Mouse (Mus musculus) cortical plate, adult 2 months (tissue): ENCODE results near the gene Lztfl1. TPM values are rescaled to one million over a fixed set of nuclear protein-coding genes. Genes with fewer than 3 reads are reported as not detected.

Experiments used
- H3K27ac ChIP-seq: fragments of 200-500 bp; 2 replicates; pipeline ENCODE4 v1.5.1; 2012; ENCODE audit warnings: low read length, control low read depth, inconsistent platforms; ENCODE audit not compliant: insufficient read depth
- H3K4me1 ChIP-seq: fragments of 200-500 bp; 2 replicates; pipeline ENCODE4 v1.6.1; 2011; ENCODE audit warnings: low read length; ENCODE audit not compliant: control insufficient read depth, insufficient read depth
- H3K4me3 ChIP-seq: fragments of 200-500 bp; 2 replicates; pipeline ENCODE4 v1.5.1; 2011; ENCODE audit warnings: mild to moderate bottlenecking, low read length, control low read depth; ENCODE audit not compliant: insufficient read depth
- CTCF ChIP-seq: fragments of 200-500 bp; IDR thresholded peaks from 2 replicates; pipeline ENCODE4 v1.5.1; 2011; ENCODE audit warnings: mild to moderate bottlenecking, control low read depth, low read length; ENCODE audit not compliant: insufficient read depth; ENCODE audit errors: extremely low read depth
- POLR2A ChIP-seq: fragments of 200-500 bp; IDR thresholded peaks from 2 replicates; pipeline ENCODE4 v1.6.1; 2011; ENCODE audit warnings: mild to moderate bottlenecking, low read length, control low read depth; ENCODE audit not compliant: insufficient read depth; ENCODE audit errors: extremely low read depth
- polyA plus RNA-seq: library from polyadenylated mRNA; depleted of rRNA; stranded (reverse); fragments of >200 nt; gene quantifications from 2 replicates; pipeline ENCODE4 v1.2.3, GENCODE M21; 2012

Gene Lztfl1
- polyA plus RNA-seq, 1 experiment, result 29.0 TPM

GRCm38 (mm10) chr9:123740799-123741198 is 23.3 kb upstream of the Lztfl1 start:
- Histone ChIP-seq H3K27ac (no peak overlapping the region), H3K4me1 (no peaks in the 10 kb centered on the region), H3K4me3 (no peak overlapping the region)
- TF ChIP-seq POLR2A (no peak), CTCF (no peak)

- TF ChIP-seq POLR2A (no peak), CTCF (no peak)
- H3K4me1 ChIP-seq, result no peaks in the 10 kb centered on the region
- H3K4me3 ChIP-seq, result no peak overlapping the region
- H3K27ac ChIP-seq, result no peak overlapping the region
These were observed 16.6 kb upstream of the Lztfl1 start for GRCm38 (mm10) chr9:123734133-123734532.

- TF ChIP-seq POLR2A (no peak), CTCF (no peak)
- Histone ChIP-seq H3K4me3 (no peak overlapping the region), H3K4me1 (no peaks in the 10 kb centered on the region), H3K27ac (no peak overlapping the region)
These were observed 13.8 kb upstream of the Lztfl1 start for GRCm38 (mm10) chr9:123731271-123731670.

GRCm38 (mm10) chr9:123722737-123723493 is 5.4 kb upstream of the Lztfl1 start:
- H3K4me1 ChIP-seq, result no peaks in the 10 kb centered on the region
- TF ChIP-seq CTCF, result no peak
- TF ChIP-seq POLR2A, result no peak
- no peak overlapping the region for H3K4me3 ChIP-seq
- H3K27ac ChIP-seq, result no peak overlapping the region

- TF ChIP-seq POLR2A, result no peak
- no peak for TF ChIP-seq CTCF
- Histone ChIP-seq H3K27ac (no peak overlapping the region), H3K4me1 (peaks cover 4% of the 10 kb centered on the region), H3K4me3 (peak overlapping the region; percentile 54; the same call in 1 of the 2 replicates)
These were observed 1.2 kb downstream of the Lztfl1 start for GRCm38 (mm10) chr9:123716301-123716700.

- TF ChIP-seq POLR2A (no peak), CTCF (no peak)
- no peak overlapping the region for H3K4me3 ChIP-seq
- peaks cover 4% of the 10 kb centered on the region for H3K4me1 ChIP-seq
- no peak overlapping the region for H3K27ac ChIP-seq
These were observed 4.4 kb downstream of the Lztfl1 start for GRCm38 (mm10) chr9:123713111-123713510.

DNA sequence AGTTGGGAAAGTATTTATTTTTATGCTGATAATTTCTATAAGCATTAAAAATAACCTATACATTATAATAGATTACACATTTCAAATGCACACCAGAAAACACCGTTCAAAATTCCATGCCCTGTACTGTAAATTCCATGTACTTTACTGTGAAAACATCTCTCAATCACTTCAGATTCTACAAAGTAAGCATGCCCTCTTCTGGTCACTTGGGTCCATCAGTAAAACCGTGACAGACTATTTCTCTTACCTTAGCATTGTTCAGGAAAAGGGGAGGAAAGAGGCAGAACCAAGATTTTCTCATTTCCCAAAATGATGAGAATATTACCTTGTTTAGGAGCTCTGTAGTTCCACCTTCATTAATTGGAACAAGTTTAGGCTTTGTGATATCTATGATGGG is 8.3 kb downstream of the Lztfl1 start:
- TF ChIP-seq POLR2A (no peak), CTCF (no peak)
- Histone ChIP-seq H3K4me3 (no peak overlapping the region), H3K4me1 (no peaks in the 10 kb centered on the region), H3K27ac (no peak overlapping the region)

GRCm38 (mm10) chr9:123701822-123702221 is 15.7 kb downstream of the Lztfl1 start:
- no peaks in the 10 kb centered on the region for H3K4me1 ChIP-seq
- TF ChIP-seq POLR2A (no peak), CTCF (no peak)
- no peak overlapping the region for H3K27ac ChIP-seq
- H3K4me3 ChIP-seq, result no peak overlapping the region

- Histone ChIP-seq H3K27ac (no peak overlapping the region), H3K4me1 (no peaks in the 10 kb centered on the region; the same call in 1 of the 2 replicates), H3K4me3 (no peak overlapping the region)
- TF ChIP-seq POLR2A, result no peak
- no peak for TF ChIP-seq CTCF
These were observed 21.7 kb downstream of the Lztfl1 start for GRCm38 (mm10) chr9:123695634-123696302.

DNA sequence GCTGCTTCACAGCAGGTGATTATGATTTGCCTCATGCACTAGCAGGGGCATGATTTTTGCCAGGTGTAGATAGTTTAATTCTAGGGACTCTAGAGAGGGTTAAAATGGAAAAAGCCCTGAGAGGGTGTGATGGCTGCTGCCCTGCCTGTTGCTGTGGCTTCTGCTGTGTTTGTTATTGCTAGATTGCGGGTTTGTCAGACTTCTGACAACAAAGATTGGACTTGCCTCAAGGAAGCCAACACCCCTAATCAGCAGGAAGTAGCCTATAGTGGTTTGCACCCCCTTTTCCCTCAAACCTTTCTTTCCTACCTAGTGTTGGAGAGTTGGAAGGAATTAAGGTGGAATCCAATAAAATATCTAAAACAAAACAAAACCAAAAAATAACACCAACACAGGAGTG is 29.3 kb downstream of the Lztfl1 start:
- no peak overlapping the region for H3K27ac ChIP-seq
- no peak overlapping the region for H3K4me3 ChIP-seq
- no peak for TF ChIP-seq POLR2A
- TF ChIP-seq CTCF, result no peak
- no peaks in the 10 kb centered on the region for H3K4me1 ChIP-seq
